Comparison of ENCODE assay signal across 8 mouse cellular contexts in the genomic region with DNA sequence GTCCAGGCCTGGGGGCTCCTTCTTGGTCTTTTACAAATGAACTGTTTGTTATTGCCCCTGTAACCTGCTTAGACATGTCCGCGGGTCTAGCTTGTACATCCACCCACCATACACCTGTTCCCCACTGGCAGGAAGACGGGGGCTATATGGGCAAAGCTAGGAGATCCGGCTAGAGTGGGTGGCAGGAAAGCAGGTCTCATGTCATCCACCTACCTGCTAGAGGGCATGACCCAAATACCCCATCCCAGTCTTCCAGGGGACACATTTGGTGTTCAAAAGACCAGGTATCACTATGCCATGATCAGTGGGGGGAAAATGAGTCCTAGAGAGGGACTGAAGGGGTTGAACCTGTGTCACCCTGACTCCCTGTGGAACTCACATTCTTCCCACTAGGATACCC. TPM values are rescaled to one million over a fixed set of nuclear protein-coding genes. Genes with fewer than 3 reads are reported as not detected.
A peak's percentile ranks its signal among the peaks of the same experiment; 100 is the strongest.
DNase-seq lines count a peak whose midpoint lies in the region; ATAC-seq and TF ChIP-seq lines count a peak whose summit lies in the region.
"Had no signal": no experiment of that assay in that cellular context is flagged by ENCODE, and none has a peak within 500 bp of the region (broad histone marks: within the 10 kb centered on the region; RNA-seq: fewer than 3 reads in every experiment).

No protein-coding gene starts in this region.

- no peaks in the 10 kb centered on the region for H3K27me3 ChIP-seq in lung, embryonic 14.5 days (ENCODE audit: insufficient read depth, low read length)
- no peaks in the 10 kb centered on the region for H3K27me3 ChIP-seq in forebrain, embryonic 10.5 days (ENCODE audit: poor library complexity, severe bottlenecking)
- H3K27me3 ChIP-seq in hindbrain, postnatal 0 days (ENCODE audit: insufficient read depth, low read length) = no peaks in the 10 kb centered on the region
- H3K27me3 ChIP-seq in neural tube, embryonic 13.5 days = no peaks in the 10 kb centered on the region

- peaks cover 20% of the 10 kb centered on the region for H3K4me1 ChIP-seq in lung, embryonic 14.5 days (ENCODE audit: insufficient read depth)
- H3K4me1 ChIP-seq in forebrain, embryonic 10.5 days = peaks cover 77% of the 10 kb centered on the region
- H3K4me1 ChIP-seq in hindbrain, postnatal 0 days (ENCODE audit: insufficient read depth, low read length) = peaks cover 27% of the 10 kb centered on the region
- H3K4me1 ChIP-seq in neural tube, embryonic 13.5 days (replicated peaks) = peaks cover 79% of the 10 kb centered on the region

- no peak for ATAC-seq in lung, embryonic 14.5 days (ENCODE audit: insufficient read depth)
- ATAC-seq in hindbrain, postnatal 0 days = no peak
- ATAC-seq in neural tube, embryonic 13.5 days (ENCODE audit: low read depth) = no peak

- peak overlapping the region; percentile 63; the same call in 1 of the 2 replicates for H3K4me3 ChIP-seq in lung, embryonic 14.5 days (ENCODE audit: low read depth, low read length)
- peak overlapping the region; percentile 90 for H3K4me3 ChIP-seq in forebrain, embryonic 10.5 days
- H3K4me3 ChIP-seq in hindbrain, postnatal 0 days (ENCODE audit: low read length) = no peak overlapping the region
- H3K4me3 ChIP-seq in neural tube, embryonic 13.5 days = peak overlapping the region; percentile 85

- H3K4me2 ChIP-seq in lung, embryonic 14.5 days = peak overlapping the region; percentile 93
- peak overlapping the region; percentile 92 for H3K4me2 ChIP-seq in hindbrain, postnatal 0 days (ENCODE audit: low read depth, low read length)
- H3K4me2 ChIP-seq in neural tube, embryonic 13.5 days = peak overlapping the region; percentile 81

- peaks cover 14% of the 10 kb centered on the region; the same call in 1 of the 2 replicates for H3K36me3 ChIP-seq in lung, embryonic 14.5 days (ENCODE audit: insufficient read depth)
- peaks cover 14% of the 10 kb centered on the region for H3K36me3 ChIP-seq in forebrain, embryonic 10.5 days (replicated peaks)
- H3K36me3 ChIP-seq in hindbrain, postnatal 0 days (ENCODE audit: insufficient read depth, low read length) = peaks cover 7% of the 10 kb centered on the region; the same call in 1 of the 2 replicates
- H3K36me3 ChIP-seq in neural tube, embryonic 13.5 days = peaks cover 21% of the 10 kb centered on the region

- H3K9ac ChIP-seq in lung, embryonic 14.5 days = peak overlapping the region; percentile 71
- peak overlapping the region; percentile 18; the same call in 1 of the 2 replicates for H3K9ac ChIP-seq in hindbrain, postnatal 0 days (replicated peaks; ENCODE audit: low read length)
- peak overlapping the region; percentile 84 for H3K9ac ChIP-seq in neural tube, embryonic 13.5 days

- no peak for DNase-seq in lung, embryonic 14.5 days
- no peak for DNase-seq in lung, adult 18-20 months
- DNase-seq in forebrain, embryonic 10.5 days (ENCODE audit: extremely low spot score, low spot score) = no peak
- DNase-seq in hindbrain, postnatal 0 days (ENCODE audit: low spot score) = no peak
- DNase-seq in left cerebral cortex, adult 9 months (ENCODE audit: low spot score in 2 of 2) = no peak
- DNase-seq in gastrocnemius, adult 18-20 months (ENCODE audit: low spot score) = no peak
- DNase-seq: kidney, postnatal 10 days had no signal

- no peak for TF ChIP-seq CTCF in lung, embryonic 14.5 days (IDR thresholded peaks at IDR 0.05; ENCODE audit: low read depth)
- no peak for TF ChIP-seq CTCF in hindbrain, postnatal 0 days (IDR thresholded peaks at IDR 0.05; ENCODE audit: low read depth)

- WGBS in lung, embryonic 14.5 days = 78% methylated on average over 4 of the region's 4 CpGs
- WGBS in forebrain, embryonic 10.5 days = 86% methylated on average over 4 of the region's 4 CpGs
- WGBS in hindbrain, postnatal 0 days = 90% methylated on average over 4 of the region's 4 CpGs
- 94% methylated on average over 4 of the region's 4 CpGs for WGBS in neural tube, embryonic 13.5 days

- H3K27ac ChIP-seq in lung, embryonic 14.5 days (ENCODE audit: low read depth) = peak overlapping the region; percentile 99
- H3K27ac ChIP-seq in forebrain, embryonic 10.5 days = peak overlapping the region; percentile 98
- H3K27ac ChIP-seq in hindbrain, postnatal 0 days = peak overlapping the region; percentile 99; the same call in 1 of the 2 replicates
- H3K27ac ChIP-seq in neural tube, embryonic 13.5 days (replicated peaks) = peak overlapping the region; percentile 100

- no peaks in the 10 kb centered on the region for H3K9me3 ChIP-seq in lung, embryonic 14.5 days (ENCODE audit: low read depth, low read length)
- no peaks in the 10 kb centered on the region for H3K9me3 ChIP-seq in forebrain, embryonic 10.5 days
- no peaks in the 10 kb centered on the region for H3K9me3 ChIP-seq in hindbrain, postnatal 0 days (ENCODE audit: low read length)
- H3K9me3 ChIP-seq in neural tube, embryonic 13.5 days = no peaks in the 10 kb centered on the region

RNA-seq across cellular contexts. Expression of a gene that starts 9.9 kb away (rescaled TPM):
- 31.1 and 39.1 TPM in 2 replicates for polyA plus RNA-seq in lung, embryonic 14.5 days (2014; fragmentation: Nextera tagmentation; extraction: Ambion mirVana)
- polyA plus RNA-seq in forebrain, embryonic 10.5 days (2016; fragmentation: Nextera tagmentation; extraction: Ambion mirVana) = 19.4 and 20.6 TPM in 2 replicates
- 153 and 155 TPM in 2 replicates for total RNA-seq in hindbrain, postnatal 0 days (2014; rRNA removed)
- 28.2 and 30.6 TPM in 2 replicates for polyA plus RNA-seq in hindbrain, postnatal 0 days (2015; fragmentation: Nextera tagmentation; extraction: Ambion mirVana)
- polyA plus RNA-seq in neural tube, embryonic 13.5 days (2015; fragmentation: Nextera tagmentation; extraction: Ambion mirVana) = 40.2 and 43.4 TPM in 2 replicates
- 10 to 100 TPM; 34.8 to 38.3 TPM for total RNA-seq in gastrocnemius, adult 18-20 months (2021)

RNA-seq across cellular contexts. Expression of a gene that starts 20.4 kb away (rescaled TPM):
- 175 and 183 TPM in 2 replicates for polyA plus RNA-seq in lung, embryonic 14.5 days (2014; fragmentation: Nextera tagmentation; extraction: Ambion mirVana)
- polyA plus RNA-seq in forebrain, embryonic 10.5 days (2016; fragmentation: Nextera tagmentation; extraction: Ambion mirVana) = 246 and 257 TPM in 2 replicates
- total RNA-seq in hindbrain, postnatal 0 days (2014; rRNA removed) = 534 and 592 TPM in 2 replicates
- 469 and 484 TPM in 2 replicates for polyA plus RNA-seq in hindbrain, postnatal 0 days (2015; fragmentation: Nextera tagmentation; extraction: Ambion mirVana)
- 525 and 535 TPM in 2 replicates for polyA plus RNA-seq in neural tube, embryonic 13.5 days (2015; fragmentation: Nextera tagmentation; extraction: Ambion mirVana)
- total RNA-seq in gastrocnemius, adult 18-20 months (2021) = 1 to 10 TPM in 1 of 2 experiments, under 1 TPM in 1; 0.82 to 1.1 TPM

RNA-seq across cellular contexts. Expression of a gene that starts 23.8 kb away (rescaled TPM):
- polyA plus RNA-seq in lung, embryonic 14.5 days (2014; fragmentation: Nextera tagmentation; extraction: Ambion mirVana) = 0.26 and 0.29 TPM in 2 replicates
- 1.4 and 1.7 TPM in 2 replicates for polyA plus RNA-seq in forebrain, embryonic 10.5 days (2016; fragmentation: Nextera tagmentation; extraction: Ambion mirVana)
- 0.93 and 1.4 TPM in 2 replicates for total RNA-seq in hindbrain, postnatal 0 days (2014; rRNA removed)
- polyA plus RNA-seq in hindbrain, postnatal 0 days (2015; fragmentation: Nextera tagmentation; extraction: Ambion mirVana) = 3.1 and 3.6 TPM in 2 replicates
- polyA plus RNA-seq in neural tube, embryonic 13.5 days (2015; fragmentation: Nextera tagmentation; extraction: Ambion mirVana) = 2.1 and 2.9 TPM in 2 replicates
- not detected for total RNA-seq in gastrocnemius, adult 18-20 months (2021)

RNA-seq across cellular contexts. Expression of a gene that starts 26.8 kb away (rescaled TPM):
- 24.5 and 26.6 TPM in 2 replicates for polyA plus RNA-seq in lung, embryonic 14.5 days (2014; fragmentation: Nextera tagmentation; extraction: Ambion mirVana)
- polyA plus RNA-seq in forebrain, embryonic 10.5 days (2016; fragmentation: Nextera tagmentation; extraction: Ambion mirVana) = 8.4 and 10.1 TPM in 2 replicates
- total RNA-seq in hindbrain, postnatal 0 days (2014; rRNA removed) = 19.0 and 20.8 TPM in 2 replicates
- 3.0 and 3.7 TPM in 2 replicates for polyA plus RNA-seq in hindbrain, postnatal 0 days (2015; fragmentation: Nextera tagmentation; extraction: Ambion mirVana)
- polyA plus RNA-seq in neural tube, embryonic 13.5 days (2015; fragmentation: Nextera tagmentation; extraction: Ambion mirVana) = 4.9 and 8.0 TPM in 2 replicates
- 1 to 10 TPM; 5.7 to 7.3 TPM for total RNA-seq in gastrocnemius, adult 18-20 months (2021)

RNA-seq across cellular contexts. Expression of a gene that starts 28.5 kb away (rescaled TPM):
- polyA plus RNA-seq in lung, embryonic 14.5 days (2014; fragmentation: Nextera tagmentation; extraction: Ambion mirVana) = 0.25 TPM in 1 of 2 replicates, not detected in the other
- polyA plus RNA-seq in forebrain, embryonic 10.5 days (2016; fragmentation: Nextera tagmentation; extraction: Ambion mirVana) = 1.3 and 1.8 TPM in 2 replicates
- total RNA-seq in hindbrain, postnatal 0 days (2014; rRNA removed) = 56.6 and 88.3 TPM in 2 replicates
- 104 and 106 TPM in 2 replicates for polyA plus RNA-seq in hindbrain, postnatal 0 days (2015; fragmentation: Nextera tagmentation; extraction: Ambion mirVana)
- 51.7 and 52.2 TPM in 2 replicates for polyA plus RNA-seq in neural tube, embryonic 13.5 days (2015; fragmentation: Nextera tagmentation; extraction: Ambion mirVana)
- not detected for total RNA-seq in gastrocnemius, adult 18-20 months (2021)

Comparison
In these comparisons a context has a peak if more than half of its experiments do, and no peak if none do; other contexts are left out.
1. H3K9ac ChIP-seq: peak in every context shown above with its lines; median percentile 84 in neural tube, embryonic 13.5 days; 71 in lung, embryonic 14.5 days; 18 in hindbrain, postnatal 0 days.